Mouse (Mus musculus) neural tube, embryonic 10.5 days (tissue): ENCODE results near the gene Ccdc88c.
A peak's percentile ranks its signal among the peaks of the same experiment; 100 is the strongest.

ENCODE experiments used
- DNase-seq: peaks from one replicate; pipeline ENCODE4 v3.0.0-alpha.2; 2017; ENCODE audit warnings: low spot score; ENCODE audit errors: extremely low spot score

Ccdc88c gene

DNA sequence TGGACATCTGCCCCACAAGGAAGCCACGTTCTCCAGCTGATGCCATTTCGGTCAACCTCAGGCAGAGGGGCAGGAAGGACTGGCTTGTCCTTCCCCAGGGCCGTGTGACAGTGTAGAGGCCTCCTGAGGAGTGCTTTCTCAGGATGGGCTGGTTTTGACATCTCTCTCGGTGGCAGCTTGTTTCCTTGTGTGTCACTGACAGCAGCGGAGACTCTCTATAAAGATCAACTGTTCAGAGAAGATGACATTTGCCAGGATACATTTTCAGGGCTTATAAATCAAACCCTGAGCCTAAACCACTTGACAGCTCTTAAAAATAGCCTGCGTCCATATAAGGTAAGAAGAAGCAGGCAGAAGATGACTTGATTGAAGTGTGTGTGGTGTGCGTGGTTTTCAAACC, 59.0 kb downstream of the Ccdc88c start:
- no peak for DNase-seq

DNA sequence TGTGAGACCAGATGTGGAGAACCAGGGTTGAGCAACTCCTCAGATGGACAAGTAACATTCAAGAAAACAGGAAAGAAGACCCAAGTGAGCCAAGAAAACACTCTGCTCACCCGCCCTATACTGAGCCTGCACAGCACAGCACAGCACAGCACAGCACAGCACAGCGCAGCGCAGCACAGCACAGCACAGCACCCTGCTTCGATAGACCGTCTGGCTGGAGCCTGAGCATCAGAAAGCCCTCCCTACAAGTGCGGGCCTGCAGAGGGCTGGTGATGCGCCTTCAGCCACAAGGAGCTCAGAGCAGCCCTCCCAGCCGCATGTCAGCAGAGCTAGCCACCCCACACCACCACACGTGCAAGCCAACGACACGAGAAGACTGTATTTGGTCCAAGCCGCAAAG, 61.5 kb downstream of the Ccdc88c start:
- no peak for DNase-seq

DNA sequence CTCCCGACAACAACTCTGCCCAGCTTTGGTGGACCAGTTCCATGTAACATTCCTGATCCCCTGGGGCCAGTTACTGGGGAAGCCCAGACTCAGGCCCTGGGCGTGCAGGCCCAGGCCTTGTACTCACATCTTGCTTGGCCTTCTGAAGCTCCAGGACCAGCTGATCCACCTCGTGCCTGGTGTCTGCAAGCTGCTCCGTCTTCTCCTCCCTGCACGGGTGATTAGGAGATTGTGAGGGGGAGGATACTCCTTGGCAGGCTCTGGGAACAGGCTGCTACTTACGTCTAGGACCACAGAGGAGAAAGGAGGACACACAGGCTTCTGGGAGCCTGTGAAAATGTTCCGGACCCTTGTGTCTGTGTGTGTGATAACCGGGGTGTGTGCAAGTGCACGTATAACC, 62.6 kb downstream of the Ccdc88c start:
- no peak for DNase-seq

DNA sequence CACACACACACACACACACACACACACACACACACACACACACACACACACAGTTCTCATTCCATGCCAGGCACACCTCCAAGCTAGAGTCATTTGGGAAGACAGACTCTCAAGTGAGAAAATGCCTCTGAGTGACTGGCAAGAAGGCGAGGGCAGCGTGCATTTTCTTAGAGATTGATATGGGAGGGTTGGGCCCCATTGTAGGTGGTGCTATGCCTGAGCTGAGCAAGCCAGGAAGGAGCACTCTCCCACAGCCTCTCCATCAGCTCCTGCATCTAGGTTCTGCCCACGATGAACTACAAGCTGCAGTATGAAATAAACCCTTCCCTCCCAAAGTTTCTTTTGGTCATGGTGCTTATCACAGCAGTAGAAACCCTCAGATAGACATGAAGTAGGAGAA, 63.6 kb downstream of the Ccdc88c start:
- DNase-seq = no peak

DNA sequence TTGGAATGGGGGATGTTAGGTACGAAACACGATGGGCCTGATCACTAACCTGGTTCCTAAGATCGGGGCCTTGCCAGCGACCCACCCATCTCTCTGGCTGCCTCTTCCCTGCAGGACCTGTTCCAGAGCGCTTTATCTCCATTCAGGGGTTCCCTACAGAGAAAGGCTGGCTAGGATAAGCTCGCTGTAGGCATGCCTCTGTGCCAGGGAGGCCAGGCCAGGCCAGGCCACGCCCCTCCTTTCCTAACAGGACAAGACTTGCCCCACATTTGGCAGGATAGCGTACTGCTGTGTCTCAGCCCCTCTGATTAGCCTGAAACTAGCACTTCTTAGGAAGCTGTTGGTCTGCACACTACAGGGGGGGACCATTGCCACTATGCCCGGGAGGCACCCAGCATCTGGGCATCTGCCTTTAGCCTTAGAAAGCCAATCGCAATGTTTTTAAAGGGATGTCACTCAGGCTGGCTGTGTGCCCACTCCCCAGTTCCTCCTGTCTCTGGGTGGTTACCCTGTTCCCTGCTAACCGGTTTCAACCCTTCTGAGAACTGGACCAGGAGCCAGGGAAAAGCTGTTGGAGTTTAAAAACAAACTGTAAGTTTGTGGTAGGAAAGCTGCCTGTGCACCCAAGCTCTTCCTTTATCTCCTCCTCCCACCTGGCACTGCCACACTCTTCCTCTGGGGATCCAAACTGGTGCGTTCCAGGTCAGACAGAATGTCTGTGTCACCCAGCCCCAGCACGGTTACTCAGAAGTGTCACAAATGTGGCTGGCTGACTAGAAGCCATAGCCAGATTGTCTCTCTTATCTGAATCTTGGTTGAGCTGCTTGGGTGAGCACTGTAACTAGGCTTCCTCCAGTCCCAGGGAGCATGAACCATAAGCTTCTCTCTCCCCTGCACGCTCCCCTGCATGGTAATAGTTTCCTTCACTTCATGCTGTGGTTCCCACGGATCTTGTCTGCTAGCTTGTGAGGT, 69.9 kb downstream of the Ccdc88c start:
- no peak for DNase-seq

DNA sequence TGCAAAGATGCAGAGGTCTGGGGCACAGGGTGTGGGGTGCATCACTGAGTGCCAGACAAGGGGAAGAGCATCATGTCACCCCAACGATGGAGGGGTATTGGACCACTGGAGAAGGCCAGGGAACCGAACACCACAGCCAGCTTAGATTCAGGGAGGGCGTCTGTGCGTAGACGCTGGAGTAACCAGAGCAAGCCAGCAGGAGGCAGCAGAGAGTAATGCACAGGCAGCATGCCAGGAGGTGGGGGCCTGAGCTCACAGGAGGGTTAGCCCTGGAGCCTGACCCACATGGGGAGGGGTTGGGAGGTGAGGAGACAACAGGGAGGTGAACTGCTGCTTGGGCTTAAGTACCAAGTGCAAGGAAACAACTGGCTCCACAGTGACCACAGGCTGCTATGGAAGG, 70.8 kb downstream of the Ccdc88c start:
- DNase-seq = peak; percentile 82

DNA sequence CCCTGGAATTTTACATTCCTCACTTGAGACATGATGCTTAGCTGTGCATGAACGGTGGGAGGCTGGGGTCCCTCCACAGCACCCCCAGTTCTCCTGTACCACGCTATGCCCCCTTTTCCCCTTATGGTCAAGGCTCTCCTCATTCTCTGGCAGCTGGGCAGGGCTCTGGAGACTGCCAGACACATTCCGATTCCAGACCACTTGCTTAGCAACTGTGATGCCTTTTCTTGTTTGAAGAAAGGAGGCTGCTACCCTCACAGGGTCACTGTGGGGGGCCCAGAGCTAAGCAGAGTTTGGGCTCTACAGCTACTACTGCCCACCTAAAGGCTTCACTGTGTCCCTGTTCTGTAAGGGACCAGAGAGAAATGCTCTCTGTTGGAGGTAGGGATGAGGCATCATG, 71.6 kb downstream of the Ccdc88c start:
- DNase-seq = no peak

DNA sequence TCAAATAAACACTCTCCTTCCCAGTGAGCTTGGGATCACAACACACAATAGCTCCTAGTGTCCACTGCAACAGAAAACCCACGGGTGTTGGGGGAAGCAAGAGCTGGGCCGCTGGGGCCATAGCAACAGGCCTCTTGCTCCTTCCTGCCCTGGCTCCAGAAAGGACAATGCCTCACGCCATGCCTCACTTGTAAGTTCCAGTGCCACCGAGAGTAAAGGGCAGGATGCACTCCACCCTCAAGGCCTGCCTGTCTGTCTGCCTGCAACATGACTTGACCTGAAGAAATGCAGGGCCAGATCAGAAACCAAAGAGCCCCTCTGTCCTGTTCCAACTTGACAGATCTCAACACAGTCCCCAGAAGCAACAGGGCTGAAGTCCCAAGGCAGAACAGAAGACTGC, 72.0 kb downstream of the Ccdc88c start:
- no peak for DNase-seq

DNA sequence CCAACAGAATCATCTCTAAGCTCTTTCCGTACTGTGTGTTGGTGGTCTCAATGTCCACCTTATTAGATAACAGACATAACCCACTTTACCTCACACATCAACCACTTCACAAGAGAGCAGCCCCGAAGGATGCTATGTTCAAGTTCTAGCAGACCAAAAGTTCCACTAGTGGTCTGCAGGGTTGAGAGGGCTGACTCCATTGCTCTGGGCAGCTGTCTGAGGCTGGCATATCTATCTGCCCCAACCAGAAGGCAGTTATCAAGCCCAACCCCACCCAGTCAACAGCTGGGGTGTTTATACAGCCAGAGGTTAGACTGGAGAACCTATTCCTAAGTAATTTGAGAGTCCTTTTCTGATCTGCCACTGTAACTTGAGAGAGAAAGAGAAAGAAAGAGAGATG, 72.8 kb downstream of the Ccdc88c start:
- DNase-seq = no peak

DNA sequence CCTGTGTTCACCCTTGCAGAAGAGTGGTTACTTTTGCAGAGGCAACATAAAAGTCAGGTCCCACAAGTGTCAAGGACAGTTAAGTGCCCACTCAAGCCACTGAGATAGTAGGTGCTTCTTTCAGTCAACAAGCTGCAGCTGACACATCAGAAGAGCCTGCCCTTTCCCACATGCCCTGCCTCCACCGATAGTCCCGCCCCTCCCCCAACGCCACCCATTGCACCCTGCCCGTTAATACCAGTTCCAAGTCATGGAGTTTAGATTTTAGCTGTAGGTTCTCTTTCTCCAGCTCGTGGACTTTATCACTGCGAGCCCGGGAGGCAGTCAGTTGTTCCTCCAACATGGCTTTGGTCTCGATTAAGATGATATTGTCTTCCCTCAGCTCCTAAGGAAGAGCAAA, 74.9 kb downstream of the Ccdc88c start:
- DNase-seq = no peak

DNA sequence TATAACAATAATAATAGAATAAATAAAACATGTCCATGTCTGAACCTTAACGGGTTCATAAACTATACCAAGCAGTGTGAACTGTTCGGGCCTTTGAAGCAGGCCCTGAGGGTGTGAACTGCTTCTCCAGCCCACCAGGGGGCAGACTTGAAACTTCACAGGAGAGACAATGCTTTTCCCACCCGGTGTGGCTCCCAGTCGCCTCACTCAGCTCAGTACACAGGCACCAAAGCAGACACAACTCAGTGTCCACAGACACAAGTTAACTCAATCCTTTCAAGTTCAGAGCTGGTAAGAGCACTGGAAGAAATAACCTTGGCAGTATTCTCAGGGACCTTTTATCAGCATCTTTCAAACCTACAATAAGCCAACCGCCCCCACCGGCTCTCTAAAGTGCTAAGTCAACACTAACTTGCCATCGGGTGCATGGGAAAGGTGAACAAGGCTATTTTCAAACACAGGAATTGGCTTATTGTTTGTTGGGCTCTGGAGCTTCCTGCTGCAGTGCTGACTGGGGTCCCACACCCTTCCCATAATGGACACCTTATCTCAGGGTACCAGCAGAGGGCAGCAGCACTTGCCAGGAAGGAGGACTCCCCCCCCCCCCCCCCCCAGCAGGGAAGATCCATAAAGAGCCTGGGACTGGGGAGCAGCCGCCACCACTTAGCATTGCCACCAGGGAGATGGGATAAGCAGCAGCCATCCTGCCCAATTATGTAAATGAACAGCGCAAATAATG, 76.5 kb downstream of the Ccdc88c start:
- peak; percentile 78 for DNase-seq

DNA sequence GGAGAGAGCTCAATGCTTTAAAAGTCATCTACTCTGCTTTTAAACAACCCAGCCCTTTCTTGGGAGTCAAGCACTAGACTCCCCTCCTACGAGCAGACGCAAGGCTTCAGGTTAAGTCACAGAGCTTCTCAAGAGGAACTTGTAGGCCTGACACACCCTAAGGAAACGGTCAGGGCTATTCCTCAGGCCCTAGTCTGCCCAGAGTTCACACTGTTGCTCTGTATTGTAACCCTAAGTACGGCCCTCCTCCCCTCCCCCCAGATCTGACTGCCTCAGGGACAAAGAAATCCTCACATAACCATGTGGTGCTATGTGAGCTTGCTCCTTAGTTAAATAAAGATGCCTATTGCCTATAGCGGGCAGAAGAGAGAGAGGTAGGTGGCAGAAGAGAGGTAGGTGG, 79.7 kb downstream of the Ccdc88c start:
- no peak for DNase-seq

DNA sequence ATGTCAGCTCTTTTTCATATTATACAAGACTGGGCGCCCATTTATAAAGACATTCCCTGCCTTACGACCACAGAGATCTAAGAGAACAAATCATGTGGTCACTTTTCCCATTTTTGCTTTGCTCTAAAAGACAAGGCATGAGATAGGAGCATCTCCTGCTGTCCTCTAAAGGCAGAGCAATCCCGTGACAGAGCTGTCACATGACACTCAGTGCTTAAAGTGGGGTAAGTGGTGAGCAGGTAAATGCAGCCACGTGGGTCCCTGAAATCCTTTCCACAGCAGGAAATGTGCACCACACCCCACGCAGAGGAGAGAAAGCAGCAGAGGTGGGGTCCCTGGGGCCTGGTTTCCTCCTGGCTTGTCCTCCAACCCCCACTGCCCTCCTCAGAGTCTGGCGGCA, 80.8 kb downstream of the Ccdc88c start:
- DNase-seq = no peak

DNA sequence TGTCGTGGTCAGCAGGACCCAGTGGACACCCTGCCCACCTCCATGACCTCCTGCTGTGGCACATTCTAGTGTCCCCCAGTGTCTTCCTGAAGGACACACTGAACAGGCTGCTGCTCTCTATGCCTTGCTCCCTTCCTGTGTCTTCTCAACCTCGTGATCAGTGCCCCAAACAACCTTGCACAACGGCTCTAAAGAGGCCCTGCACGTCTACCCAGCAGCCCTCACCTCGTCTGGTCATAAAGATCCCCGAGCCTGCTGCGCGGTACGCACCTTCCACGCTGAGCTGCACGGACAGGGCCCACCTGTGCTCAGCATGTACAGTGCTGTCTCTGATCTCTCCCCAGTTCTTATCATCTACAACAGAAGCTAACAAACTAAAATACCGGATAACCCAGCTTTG, 82.9 kb downstream of the Ccdc88c start:
- DNase-seq = no peak

DNA sequence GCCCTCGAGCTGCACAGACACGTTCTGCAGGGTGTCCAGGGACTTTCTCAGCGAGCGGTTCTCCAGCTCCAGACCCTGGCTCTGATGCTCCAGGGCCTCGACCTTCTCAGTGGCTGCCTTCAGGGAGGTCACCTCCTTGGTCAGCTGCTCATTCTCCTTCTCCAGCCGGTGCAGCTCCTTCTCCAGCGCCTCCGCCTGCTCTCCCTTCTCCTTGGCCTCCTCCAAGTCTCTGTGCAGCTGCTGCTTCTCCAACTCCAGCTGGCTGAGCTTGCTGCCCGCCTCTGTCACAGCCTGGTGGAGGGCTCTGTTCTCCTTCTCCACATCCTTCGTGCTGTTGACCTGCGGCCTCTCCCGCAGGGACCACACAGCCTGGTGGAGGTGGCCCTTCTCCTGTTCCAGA, 83.4 kb downstream of the Ccdc88c start:
- DNase-seq = no peak

DNA sequence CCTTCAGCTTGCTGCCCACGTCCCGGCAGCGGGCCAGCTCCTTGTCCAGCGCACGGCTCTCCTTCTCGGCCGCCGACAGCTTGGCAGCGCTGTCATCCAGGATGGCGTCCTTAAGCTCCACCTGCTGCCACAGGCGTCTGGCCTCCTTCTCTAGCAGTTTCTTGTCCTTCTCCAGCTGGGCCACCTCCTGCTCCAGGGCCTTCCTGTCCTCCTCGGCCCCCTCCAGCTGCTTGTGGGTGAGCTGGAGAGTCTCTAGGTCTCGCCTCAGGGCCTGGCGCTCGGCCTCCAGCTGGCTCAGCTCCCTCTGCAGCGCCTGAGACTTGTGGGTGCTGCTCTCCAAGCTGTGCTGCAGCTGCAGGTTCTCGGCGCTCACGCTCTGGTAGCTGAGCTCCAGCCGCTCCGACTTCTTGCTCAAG, 83.9 kb downstream of the Ccdc88c start:
- DNase-seq = no peak

DNA sequence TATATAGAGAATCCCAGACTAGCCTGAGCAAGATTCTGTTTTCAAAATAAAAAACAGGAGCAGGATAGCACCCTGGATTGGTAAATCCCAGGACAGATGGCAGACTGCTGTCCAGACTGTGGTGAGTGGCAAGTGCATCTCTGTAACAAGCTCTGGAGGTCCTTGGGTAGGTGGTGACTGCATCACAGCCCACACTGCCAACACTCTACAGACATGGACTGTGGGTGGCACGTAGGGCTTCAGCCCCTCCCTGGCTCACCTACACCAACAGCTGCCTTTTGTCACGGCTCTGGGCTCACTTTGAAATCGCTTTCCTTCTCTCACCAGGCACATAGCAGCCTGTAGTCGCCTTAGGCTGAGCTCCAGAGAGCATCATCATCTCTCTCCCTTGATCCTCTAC, 85.7 kb downstream of the Ccdc88c start:
- no peak for DNase-seq

DNA sequence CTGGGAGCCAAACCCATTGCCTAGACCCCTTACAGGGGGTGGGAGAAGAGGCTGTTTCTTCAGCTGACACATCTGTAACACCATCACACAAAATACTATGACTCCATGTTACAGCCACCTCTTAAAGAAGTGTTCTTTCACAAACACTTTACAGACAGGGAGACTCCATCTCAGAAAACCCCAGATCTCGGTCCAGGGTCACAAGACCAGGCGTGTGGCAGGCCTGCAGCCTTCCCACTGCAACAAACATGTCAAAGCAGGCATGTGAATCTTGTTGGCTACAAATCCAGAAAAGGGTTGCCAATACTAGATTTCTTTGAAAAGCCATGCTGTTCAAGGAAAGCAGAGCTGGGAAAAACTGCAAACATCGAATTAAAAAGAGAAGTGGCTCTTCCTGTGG, 87.5 kb downstream of the Ccdc88c start:
- no peak for DNase-seq

DNA sequence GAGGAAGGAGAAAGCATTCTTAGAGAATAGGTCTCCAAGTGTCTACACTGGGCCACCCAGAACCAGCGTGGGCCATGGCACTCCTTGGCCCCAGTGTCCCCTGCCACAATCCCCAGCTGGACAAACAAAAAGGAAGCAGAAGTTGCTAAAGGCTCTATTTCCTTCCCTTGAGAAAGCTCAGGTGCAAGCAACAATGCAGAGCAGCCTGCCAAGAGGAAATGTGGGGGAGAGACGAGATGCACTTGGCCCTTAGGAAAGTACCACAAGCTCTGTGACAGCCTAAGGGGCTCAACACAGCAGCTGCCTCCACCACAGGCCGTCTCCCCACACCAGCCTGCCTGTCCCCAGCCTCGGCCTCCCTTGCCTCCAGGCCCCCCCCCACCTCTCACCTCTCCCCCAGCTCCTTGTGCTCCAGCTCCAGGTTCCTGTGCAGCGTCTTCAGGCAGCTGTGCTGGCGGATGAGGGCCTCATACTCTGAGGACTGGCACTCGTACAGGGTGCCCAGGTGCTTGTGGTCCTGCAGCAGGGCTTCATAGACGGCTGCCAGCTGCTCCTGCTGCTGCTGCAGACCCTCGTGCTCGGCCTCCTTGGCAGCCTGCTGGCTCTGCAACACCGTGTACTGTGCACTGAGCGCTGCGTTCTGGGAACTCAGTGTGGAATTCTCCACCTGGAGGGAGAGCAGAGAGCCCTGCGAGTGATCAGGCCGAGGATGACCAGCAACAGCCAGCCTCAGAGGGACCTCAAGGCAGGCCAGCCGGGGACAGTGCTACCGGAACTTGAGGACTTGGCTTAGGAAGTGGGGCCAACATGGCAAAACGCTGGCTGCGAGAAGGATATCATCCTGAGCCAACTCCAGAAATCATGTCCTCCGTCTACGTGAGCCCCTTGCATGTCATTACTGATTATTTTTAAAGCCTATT, 91.2 kb downstream of the Ccdc88c start:
- DNase-seq = no peak

DNA sequence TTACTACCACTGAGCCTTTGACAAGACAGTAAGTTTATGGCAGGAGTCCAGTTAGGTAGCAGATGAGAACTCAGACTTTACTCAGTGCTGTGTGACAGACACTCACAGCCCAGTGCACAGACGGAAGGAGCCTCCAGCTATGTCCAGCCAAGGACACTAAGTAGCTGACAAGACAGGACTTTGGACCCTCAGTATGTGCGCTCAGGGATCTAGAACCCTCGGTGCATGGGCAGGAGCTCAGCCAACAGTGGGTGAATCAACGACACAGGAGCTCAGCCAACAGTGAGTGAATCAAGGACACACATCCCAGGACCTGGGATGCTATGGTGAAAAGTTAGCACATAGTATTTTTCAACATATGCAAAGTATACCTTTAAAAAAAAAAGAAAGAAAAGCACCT, 92.1 kb downstream of the Ccdc88c start:
- no peak for DNase-seq

DNA sequence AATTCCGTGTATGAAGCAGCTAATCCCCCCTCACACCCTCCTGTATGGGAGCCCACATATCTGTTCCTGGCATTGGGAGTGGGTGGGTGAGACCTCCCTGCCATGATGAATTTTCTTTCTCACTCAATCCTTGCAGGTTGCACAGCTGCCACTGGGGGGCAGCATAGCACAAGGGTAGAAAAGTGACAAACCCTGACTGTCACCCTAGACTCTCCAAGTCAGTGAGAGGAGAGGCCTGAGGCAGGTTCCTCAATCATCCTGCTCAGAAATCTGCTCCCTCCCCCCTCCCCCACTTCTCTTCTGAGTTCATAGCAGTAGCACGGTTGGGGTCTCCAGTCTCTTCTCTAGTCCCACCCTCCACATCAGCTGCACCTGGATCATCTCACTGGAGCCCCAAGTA, 92.7 kb downstream of the Ccdc88c start:
- DNase-seq = peak; percentile 80

DNA sequence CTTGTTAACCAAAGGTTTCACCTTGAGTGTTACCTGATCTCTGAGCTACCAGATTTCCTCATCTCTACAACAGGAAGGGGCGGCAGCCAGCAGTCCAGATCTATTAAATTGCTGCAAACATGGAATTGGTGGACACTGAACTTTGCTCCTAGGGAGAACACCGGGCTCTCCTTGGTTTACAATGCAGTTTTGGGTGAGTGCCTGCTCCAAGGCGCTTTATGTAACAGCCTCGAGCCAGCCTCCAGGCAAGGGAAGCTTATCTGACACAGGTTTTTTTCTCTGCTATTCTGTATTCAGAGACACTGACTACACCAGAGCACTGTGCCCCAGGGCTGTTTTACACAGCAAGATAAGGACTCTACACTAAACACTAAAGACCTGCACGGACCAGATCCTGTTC, 94.1 kb downstream of the Ccdc88c start:
- no peak for DNase-seq
